ENCODE assay signal across 14 mouse cellular contexts in the genomic region with DNA sequence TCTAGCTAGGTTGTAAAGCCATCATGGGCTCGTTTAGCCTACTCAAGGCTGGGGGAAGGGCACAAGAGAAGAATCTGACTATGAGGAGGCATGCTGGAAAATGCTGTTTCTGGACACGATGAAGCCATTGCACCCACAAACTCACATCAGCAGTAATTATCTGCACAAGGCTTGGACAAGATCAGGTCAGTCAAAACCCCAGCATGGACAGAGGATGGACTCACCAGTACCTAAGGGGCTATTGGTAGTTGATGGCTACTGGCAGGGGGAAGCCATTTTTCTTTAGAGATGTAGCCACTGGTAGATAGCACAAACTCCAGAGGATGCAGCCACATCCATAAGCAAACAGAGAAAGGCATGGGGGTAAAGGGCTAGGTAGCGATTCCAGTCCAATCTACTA.
"Had no signal": no experiment of that assay in that cellular context is flagged by ENCODE, and none has a peak within 500 bp of the region (broad histone marks: within the 10 kb centered on the region; RNA-seq: fewer than 3 reads in every experiment).

No protein-coding gene starts in this region.

- H3K4me2 ChIP-seq: lung, embryonic 14.5 days; midbrain, embryonic 13.5 days; midbrain, embryonic 15.5 days; neural tube, embryonic 12.5 days; stomach, embryonic 15.5 days had no signal

- H3K27me3 ChIP-seq: midbrain, embryonic 13.5 days; midbrain, embryonic 15.5 days; neural tube, embryonic 12.5 days; stomach, embryonic 15.5 days had no signal

- H3K4me1 ChIP-seq: midbrain, embryonic 13.5 days; midbrain, embryonic 15.5 days; neural tube, embryonic 12.5 days; stomach, embryonic 15.5 days had no signal

- ATAC-seq: midbrain, embryonic 13.5 days; midbrain, embryonic 15.5 days had no signal

- H3K9ac ChIP-seq: lung, embryonic 14.5 days; midbrain, embryonic 13.5 days; midbrain, embryonic 15.5 days; neural tube, embryonic 12.5 days; stomach, embryonic 15.5 days had no signal

- H3K27ac ChIP-seq: midbrain, embryonic 10.5 days; midbrain, embryonic 13.5 days; midbrain, embryonic 15.5 days; neural tube, embryonic 12.5 days; stomach, embryonic 15.5 days; stomach, postnatal 0 days had no signal

- H3K9me3 ChIP-seq: midbrain, embryonic 10.5 days; midbrain, embryonic 13.5 days; midbrain, embryonic 15.5 days; neural tube, embryonic 12.5 days; stomach, embryonic 15.5 days had no signal

- H3K4me3 ChIP-seq: midbrain, embryonic 10.5 days; midbrain, embryonic 13.5 days; midbrain, embryonic 15.5 days; neural tube, embryonic 12.5 days; stomach, embryonic 15.5 days had no signal

- DNase-seq: lung, adult 18-20 months; lung, embryonic 14.5 days; lung, postnatal 10 days; lung, postnatal 4 days; right cerebral cortex, postnatal 14 days; thymus, adult 2 months; thymus, postnatal 25 days; thymus, postnatal 4 days had no signal

- H3K36me3 ChIP-seq: midbrain, embryonic 10.5 days; midbrain, embryonic 13.5 days; midbrain, embryonic 15.5 days; neural tube, embryonic 12.5 days; stomach, embryonic 15.5 days had no signal
